Mouse (Mus musculus): ENCODE measurements around the gene Cyp46a1.

The Cyp46a1 gene

DNA sequence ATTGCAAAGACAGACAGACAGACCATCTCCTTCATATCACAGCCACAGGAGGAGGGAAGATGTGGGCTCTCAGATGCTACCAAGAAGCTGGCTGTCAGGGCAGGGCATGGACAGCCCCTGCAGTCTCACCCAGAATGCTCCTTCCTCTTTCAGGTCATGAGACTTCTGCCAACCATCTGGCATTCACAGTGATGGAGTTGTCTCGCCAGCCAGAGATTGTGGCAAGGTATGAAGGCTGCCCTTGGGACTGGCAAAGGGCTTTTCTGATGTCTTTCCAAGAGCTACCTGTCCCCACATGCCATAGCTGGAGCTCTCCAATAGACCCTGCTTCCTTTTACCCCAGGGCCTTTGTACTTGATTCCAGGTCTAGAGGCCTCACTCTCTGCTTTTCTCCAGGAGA is 21.1 kb downstream of the Cyp46a1 start:
- intact Hi-C loops (cut with DNase I): no loop called here

DNA sequence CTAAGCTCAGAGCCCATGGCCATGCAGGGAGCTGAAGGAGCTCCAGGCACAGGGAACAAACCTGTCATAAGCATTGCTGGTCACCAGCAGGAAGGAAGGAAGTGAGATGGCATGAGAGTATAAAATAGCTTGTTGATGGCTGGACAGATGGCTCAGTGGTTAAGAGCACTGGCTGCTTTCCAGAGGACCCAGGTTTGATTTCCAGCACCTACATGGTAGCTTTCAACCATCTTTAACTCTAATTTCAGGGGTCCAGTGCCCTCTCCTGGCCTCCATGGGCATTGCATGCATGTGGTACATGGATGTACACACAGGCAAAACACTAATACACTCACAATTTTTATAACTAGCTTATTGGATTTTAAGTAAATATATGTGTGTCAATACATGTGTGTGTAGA is 21.8 kb downstream of the Cyp46a1 start:
- intact Hi-C loops (cut with DNase I): no loop called here

DNA sequence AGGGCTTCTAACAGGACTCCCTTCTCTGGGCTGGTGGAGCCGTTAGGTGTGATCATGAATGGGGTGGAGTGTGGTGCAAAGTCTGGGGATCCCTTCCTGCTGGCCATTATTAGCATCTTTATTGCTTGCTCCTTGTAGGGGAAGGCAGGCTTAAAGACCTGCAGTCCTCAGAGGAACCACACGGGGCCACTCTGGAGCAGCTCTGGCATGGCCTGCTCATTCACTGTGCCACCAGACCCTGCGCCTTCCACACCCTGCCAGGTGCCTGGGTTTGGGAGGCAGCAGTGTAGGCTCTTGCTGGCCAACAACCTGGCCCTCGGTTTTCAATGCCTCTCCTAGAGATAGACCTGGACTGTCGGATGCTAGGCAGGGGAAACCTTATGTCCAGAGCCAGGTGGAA is 29.6 kb downstream of the Cyp46a1 start:
- intact Hi-C loops (cut with DNase I): loop anchor here (2.0 kb wide), 2 partner anchors 59 to 129 kb away; no protein-coding TSS in a partner anchor

GRCm38 (mm10) chr12:108365340-108365739 is 31.2 kb downstream of the Cyp46a1 start:
- intact Hi-C loops (cut with DNase I): loop anchor here (2.0 kb wide), 1 partner anchor 57 kb away; no protein-coding TSS in a partner anchor

DNA sequence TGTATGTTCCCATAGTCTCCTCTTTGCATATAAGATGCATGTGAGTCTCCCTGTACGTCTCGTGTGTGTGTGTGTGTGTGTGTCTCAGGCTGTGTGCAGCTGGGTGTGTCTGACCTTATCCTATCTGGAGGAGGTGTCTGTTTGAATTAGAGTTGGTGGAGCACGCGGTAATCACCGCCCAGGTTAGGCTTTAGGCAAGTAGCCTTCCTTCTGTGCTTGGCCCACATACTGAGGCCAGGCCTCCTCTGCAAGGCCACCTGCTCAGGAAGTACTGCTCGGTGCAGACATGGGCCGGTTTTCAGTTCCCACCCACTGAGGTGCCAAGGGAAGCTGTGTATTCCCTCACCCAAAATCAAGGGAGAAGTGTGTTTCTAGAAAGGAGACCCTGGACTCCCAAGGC is 31.7 kb downstream of the Cyp46a1 start:
- intact Hi-C loops (cut with DNase I): loop anchor here (2.0 kb wide), 1 partner anchor 57 kb away; no protein-coding TSS in a partner anchor

DNA sequence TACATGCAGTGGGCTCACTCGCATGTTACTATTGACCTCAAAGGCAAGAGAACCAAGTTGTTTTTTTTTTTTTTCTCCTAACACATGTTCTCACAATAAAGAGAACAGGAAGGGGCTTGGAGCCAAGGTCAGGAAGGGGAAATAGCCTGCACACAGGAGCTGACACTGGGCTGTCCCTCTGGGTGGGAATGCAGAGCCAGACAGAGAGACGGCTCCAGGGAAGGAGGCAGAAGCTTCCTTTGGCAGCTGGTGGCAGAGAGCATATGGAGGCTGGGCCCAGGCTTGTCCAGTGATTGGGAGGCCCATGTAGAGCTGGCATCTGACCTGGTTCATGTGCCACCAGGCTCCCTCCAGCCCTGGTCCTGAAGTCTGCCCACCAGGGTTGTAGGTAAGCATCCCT is 33.7 kb downstream of the Cyp46a1 start:
- intact Hi-C loops (cut with DNase I): no loop called here

DNA sequence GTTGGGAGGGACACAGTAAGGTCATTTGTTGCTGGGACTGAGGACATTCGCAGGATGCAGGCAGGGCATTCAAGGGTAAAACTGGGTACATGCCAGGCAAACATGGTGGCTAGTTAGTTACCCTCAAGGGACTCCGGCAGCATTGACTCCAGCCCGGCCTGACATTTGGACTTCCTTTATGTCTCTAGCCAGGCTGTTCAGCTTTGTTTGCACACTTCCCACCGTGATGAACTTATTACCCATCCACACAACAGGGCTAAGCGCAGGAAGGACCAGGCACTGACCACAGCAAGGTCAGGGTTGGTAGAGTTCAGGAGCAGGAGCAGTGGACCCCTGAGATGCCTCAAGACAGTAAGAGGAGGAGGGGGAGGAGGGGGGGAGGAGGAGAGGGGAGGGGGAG is 34.7 kb downstream of the Cyp46a1 start:
- intact Hi-C loops (cut with DNase I): no loop called here

- intact Hi-C loops (cut with DNase I): no loop called here
Measured at GRCm38 (mm10) chr12:108370596-108371428, 36.6 kb downstream of the Cyp46a1 start, which contains the start of gene Eml1. Gene Eml1, plus strand, starts transcription at chr12:108370957.

DNA sequence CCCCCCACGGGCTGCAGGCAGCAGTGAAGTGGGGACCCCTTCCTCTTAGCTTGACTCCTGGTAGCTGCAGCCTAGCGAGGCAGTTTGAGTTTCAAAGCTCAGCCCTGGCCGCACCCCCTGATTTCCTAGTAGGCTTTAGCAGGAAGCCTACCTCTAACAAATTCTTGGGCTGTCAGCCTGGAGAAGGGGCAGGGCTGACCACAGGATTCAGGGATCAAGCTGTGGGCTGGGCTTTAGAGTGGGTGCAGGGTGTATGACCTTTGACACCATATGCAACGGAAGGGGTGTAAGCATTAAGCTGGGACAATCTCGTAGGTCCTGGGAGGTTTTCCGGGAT is 37.2 kb downstream of the Cyp46a1 start:
- intact Hi-C loops (cut with DNase I): no loop called here

- intact Hi-C loops (cut with DNase I): no loop called here
Measured at GRCm38 (mm10) chr12:108372241-108372640, 38.1 kb downstream of the Cyp46a1 start.

DNA sequence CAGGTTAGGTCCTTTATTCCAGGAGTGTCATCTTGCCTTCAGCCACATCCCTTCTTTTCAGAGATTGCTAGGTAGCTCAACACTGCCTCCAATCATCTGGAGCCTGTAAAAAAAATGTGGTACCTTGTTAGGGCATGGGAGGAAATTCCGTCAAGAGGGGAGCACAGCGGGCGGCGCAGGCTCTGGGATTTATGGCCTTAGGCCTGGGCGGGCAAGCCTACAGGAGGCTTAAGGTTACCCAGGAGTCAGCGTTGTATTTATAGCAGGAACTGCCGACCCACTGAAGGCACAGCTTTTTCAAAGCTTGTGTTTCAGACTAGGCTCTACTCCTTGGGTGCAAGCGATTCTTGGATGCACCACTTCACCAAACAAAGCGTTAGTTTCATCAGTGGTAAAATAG is 39.4 kb downstream of the Cyp46a1 start:
- intact Hi-C loops (cut with DNase I): no loop called here

- intact Hi-C loops (cut with DNase I): no loop called here
Measured at GRCm38 (mm10) chr12:108374689-108375088, 40.5 kb downstream of the Cyp46a1 start.

DNA sequence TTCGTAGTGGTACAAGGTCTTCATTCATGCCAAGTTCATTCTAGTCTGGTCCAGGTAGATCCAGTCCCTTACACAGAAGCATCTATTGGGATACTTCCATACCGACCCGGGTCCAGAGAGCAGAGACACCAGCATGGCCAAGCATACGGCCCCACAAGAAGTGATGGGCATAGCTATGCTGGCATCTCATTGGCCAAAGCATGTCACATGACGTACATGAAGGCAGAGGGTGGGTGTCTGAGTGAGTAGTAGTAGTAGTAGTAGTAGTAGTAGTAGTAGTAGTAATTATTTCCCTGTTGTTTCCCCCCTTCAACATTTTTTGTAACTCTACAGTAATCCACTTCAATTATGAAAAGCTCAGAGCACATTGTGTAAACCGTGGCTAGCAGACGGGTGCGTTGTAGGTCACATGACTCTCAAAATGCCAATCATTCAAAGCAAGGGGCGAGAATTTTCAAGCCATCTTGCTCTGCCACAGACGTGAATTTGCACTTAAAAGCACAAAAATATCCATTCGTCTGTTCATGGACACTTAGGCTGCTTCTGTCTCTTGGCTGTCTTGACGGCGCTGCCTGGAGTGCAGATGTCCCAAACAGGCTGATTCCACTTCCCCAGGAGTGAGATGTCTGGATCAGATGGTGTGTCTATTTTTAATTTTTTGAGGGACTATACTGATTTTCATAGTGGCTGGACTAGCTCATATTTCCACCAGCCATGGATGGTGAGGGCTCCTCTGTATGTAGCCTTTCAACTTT is 44.4 kb downstream of the Cyp46a1 start:
- intact Hi-C loops (cut with DNase I): no loop called here

GRCm38 (mm10) chr12:108386476-108387232 is 52.5 kb downstream of the Cyp46a1 start:
- intact Hi-C loops (cut with DNase I): no loop called here

GRCm38 (mm10) chr12:108389718-108390117 is 55.5 kb downstream of the Cyp46a1 start:
- intact Hi-C loops (cut with DNase I): no loop called here

DNA sequence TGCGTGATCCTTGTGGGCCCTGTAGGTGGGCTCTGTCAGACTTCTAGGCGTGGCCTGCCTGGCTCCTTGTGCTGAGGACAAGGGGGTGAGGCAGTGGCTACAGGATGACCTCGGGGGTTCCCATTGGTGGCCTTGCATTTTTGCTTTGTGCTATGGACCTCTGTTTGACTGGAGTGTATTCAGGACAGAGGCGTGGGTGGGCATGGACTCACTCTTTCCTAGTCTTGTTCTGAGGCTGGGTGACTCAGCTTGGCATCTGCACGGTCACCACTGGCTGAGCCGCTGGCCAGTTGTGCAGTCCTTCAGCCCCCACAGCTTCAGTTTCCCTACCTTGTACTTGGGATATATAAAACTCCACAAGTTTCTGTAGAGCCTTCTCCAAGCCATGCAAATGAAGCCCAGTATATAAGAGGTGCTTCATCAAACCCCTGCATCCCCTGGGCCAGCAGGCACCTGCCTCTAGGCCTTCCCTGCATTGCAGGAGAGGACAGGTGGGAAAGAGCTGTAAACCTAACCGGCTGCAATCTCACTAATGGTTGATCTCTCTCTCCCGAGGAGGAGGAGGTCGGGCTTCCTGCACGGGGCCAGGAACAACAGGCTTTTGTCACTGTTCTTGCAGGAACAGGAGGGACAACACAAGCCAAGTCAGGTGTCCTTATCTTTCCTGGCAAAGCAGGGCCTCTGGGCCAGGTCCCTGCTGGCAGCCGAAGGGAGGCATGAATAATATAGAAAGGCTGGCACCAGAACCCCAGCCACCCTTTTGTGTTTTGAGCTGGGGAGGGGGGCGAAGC is 58.3 kb downstream of the Cyp46a1 start:
- intact Hi-C loops (cut with DNase I): no loop called here

GRCm38 (mm10) chr12:108393082-108393481 is 58.9 kb downstream of the Cyp46a1 start:
- intact Hi-C loops (cut with DNase I): no loop called here

- intact Hi-C loops (cut with DNase I): no loop called here
Measured at GRCm38 (mm10) chr12:108393637-108394036, 59.5 kb downstream of the Cyp46a1 start.

DNA sequence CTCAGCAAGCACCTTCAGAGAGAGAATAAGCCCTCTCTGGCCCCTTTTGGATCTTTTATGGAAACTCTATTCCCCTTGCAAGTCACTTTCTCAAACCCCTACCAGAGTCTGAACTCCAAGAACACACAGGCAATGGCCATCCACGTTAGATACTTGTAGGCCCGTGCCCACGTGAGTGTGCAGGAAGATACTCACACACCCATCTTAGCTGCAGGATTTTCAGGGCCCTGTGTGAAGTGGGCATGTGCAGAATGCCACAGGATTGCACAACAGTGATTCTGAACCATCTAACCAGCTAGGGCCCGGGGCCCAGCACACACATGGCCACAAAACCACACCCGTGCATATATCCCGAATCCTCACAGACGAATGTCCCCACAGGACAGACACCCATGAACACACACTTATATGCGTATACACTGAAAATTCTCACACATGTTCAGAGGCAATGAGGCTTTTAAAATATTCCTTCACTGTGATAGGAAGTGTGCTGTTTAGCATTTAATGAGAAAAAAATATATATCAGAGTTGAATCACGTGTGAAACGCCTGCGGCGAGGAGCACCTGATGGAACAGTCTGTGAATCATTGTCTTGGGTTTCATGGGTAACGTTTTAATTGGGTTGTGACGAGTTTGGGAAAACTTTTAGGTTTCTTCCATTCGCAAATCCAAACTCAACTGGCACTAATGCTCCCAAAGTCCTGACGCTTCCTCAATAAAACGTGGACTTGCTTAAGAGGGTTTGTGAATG is 60.5 kb downstream of the Cyp46a1 start:
- intact Hi-C loops (cut with DNase I): no loop called here

GRCm38 (mm10) chr12:108395285-108395660 is 61.1 kb downstream of the Cyp46a1 start:
- intact Hi-C loops (cut with DNase I): no loop called here

Data from adrenal gland (tissue).